Mouse (Mus musculus) CH12.LX (cell line): ENCODE measurements around the gene Tle6. TPM values are rescaled to one million over a fixed set of nuclear protein-coding genes. Genes with fewer than 3 reads are reported as not detected.

Source experiments
- DNase-seq: peaks from one replicate; pipeline ENCODE4 v3.0.0-alpha.2; 2013; ENCODE audit errors: extremely low read depth
- H3K27ac ChIP-seq: 2 replicates; pipeline ENCODE4 v1.5.1; 2012; ENCODE audit warnings: low read depth, mild to moderate bottlenecking, control low read depth, moderate library complexity; ENCODE audit not compliant: insufficient read depth
- H3K27me3 ChIP-seq: replicated peaks from 2 replicates; pipeline ENCODE3; 2012; ENCODE audit warnings: inconsistent platforms
- H3K36me3 ChIP-seq, 2 experiments: replicated peaks in 1 of 2; 2 replicates each; pipeline versions ENCODE3 to v1.6.1; 2012; ENCODE audit warnings: inconsistent platforms in 1 of 2, low read length in 1 of 2, mild to moderate bottlenecking in 1 of 2, mixed read lengths in 1 of 2, moderate library complexity in 1 of 2; ENCODE audit not compliant: control insufficient read depth in 1 of 2, insufficient read depth in 1 of 2
- H3K4me1 ChIP-seq, 2 experiments: 2 replicates each; pipeline ENCODE4 v1.6.1; 2012; ENCODE audit warnings: inconsistent platforms in 1 of 2, moderate library complexity in 1 of 2; ENCODE audit not compliant: insufficient read depth in 2 of 2, control insufficient read depth in 1 of 2
- H3K4me2 ChIP-seq: 2 replicates; pipeline ENCODE4 v1.6.1; 2012; ENCODE audit warnings: low read depth, mild to moderate bottlenecking, control low read depth; ENCODE audit not compliant: poor library complexity, insufficient read depth, severe bottlenecking
- H3K4me3 ChIP-seq, 3 experiments: fragments of 150-350 bp in 1 of 3; sonication (generic) in 1 of 3; replicated peaks in 1 of 3; 2 replicates each; pipeline versions ENCODE3 to v1.5.1; 2011 to 2012; ENCODE audit warnings: low read depth in 2 of 3, low read length in 2 of 3, mild to moderate bottlenecking in 2 of 3, moderate library complexity in 2 of 3, control low read depth in 1 of 3, improper control_type of control experiment in 1 of 3, inconsistent platforms in 1 of 3, mixed read lengths in 1 of 3; ENCODE audit not compliant: poor library complexity in 1 of 3
- H3K79me2 ChIP-seq: replicated peaks from 2 replicates; pipeline ENCODE4 v1.6.1; 2012; ENCODE audit warnings: mild to moderate bottlenecking, moderate library complexity; ENCODE audit not compliant: control insufficient read depth, poor library complexity, insufficient read depth, severe bottlenecking; ENCODE audit errors: extremely low read depth
- H3K9ac ChIP-seq: 2 replicates; pipeline ENCODE4 v1.6.1; 2012; ENCODE audit warnings: low read depth, mild to moderate bottlenecking, control low read depth, moderate library complexity; ENCODE audit not compliant: insufficient read depth
- H3K9me3 ChIP-seq: replicated peaks from 2 replicates; pipeline ENCODE3; 2012; ENCODE audit warnings: low read length, inconsistent platforms, mixed read lengths
- BHLHE40 ChIP-seq: IDR thresholded peaks from 2 replicates; pipeline ENCODE4 v1.6.1; 2011; ENCODE audit warnings: mild to moderate bottlenecking, low read depth, low read length, improper control_type of control experiment
- CTCF ChIP-seq, 2 experiments: IDR thresholded peaks in 1 of 2; conservative IDR thresholded peaks in 1 of 2; 2 replicates each; pipeline ENCODE4 v1.5.1; 2011 to 2012; ENCODE audit warnings: low read depth in 2 of 2, low read length in 2 of 2, improper control_type of control experiment in 1 of 2, inconsistent platforms in 1 of 2, mild to moderate bottlenecking in 1 of 2, moderate library complexity in 1 of 2
- E2F4 ChIP-seq: IDR thresholded peaks from 2 replicates; pipeline ENCODE4 v1.6.1; 2011; ENCODE audit warnings: low read depth, low read length, improper control_type of control experiment; ENCODE audit not compliant: insufficient replicate concordance
- GABPA ChIP-seq: IDR thresholded peaks from 2 replicates; pipeline ENCODE4 v1.6.1; 2012; ENCODE audit warnings: low read depth, low read length, improper control_type of control experiment, inconsistent platforms; ENCODE audit not compliant: insufficient replicate concordance
- HCFC1 ChIP-seq: IDR thresholded peaks from 2 replicates; pipeline ENCODE4 v1.6.1; 2012; ENCODE audit warnings: low read depth, mild to moderate bottlenecking, inconsistent platforms, low read length, improper control_type of control experiment
- JUN ChIP-seq: IDR thresholded peaks from 2 replicates; pipeline ENCODE4 v1.6.1; 2011; ENCODE audit warnings: low read depth, mild to moderate bottlenecking, low read length, improper control_type of control experiment, moderate library complexity; ENCODE audit not compliant: insufficient read depth
- MAX ChIP-seq: IDR thresholded peaks from 2 replicates; pipeline ENCODE4 v1.6.1; 2011; ENCODE audit warnings: low read length, improper control_type of control experiment
- MAZ ChIP-seq: IDR thresholded peaks from 2 replicates; pipeline ENCODE4 v1.6.1; 2012; ENCODE audit warnings: low read depth, mild to moderate bottlenecking, inconsistent platforms, low read length, improper control_type of control experiment, moderate library complexity
- MXI1 ChIP-seq: IDR thresholded peaks from 2 replicates; pipeline ENCODE4 v1.6.1; 2011; ENCODE audit warnings: mild to moderate bottlenecking, low read depth, low read length, improper control_type of control experiment
- MYC ChIP-seq: IDR thresholded peaks from 2 replicates; pipeline ENCODE4 v1.6.1; 2011; ENCODE audit warnings: low read depth, mild to moderate bottlenecking, improper control_type of control experiment, low read length
- NELFE ChIP-seq: IDR thresholded peaks from 2 replicates; pipeline ENCODE4 v1.6.1; 2011; ENCODE audit warnings: low read depth, low read length, improper control_type of control experiment
- NRF1 ChIP-seq: IDR thresholded peaks from 2 replicates; pipeline ENCODE4 v1.6.1; 2014; ENCODE audit warnings: low read depth, mild to moderate bottlenecking, inconsistent platforms, low read length, improper control_type of control experiment, moderate library complexity
- POLR2A ChIP-seq: IDR thresholded peaks from 2 replicates; pipeline ENCODE4 v1.6.1; 2011; ENCODE audit warnings: low read depth, mild to moderate bottlenecking, improper control_type of control experiment, low read length
- TBP ChIP-seq: conservative IDR thresholded peaks from 2 replicates; pipeline ENCODE4 v1.6.1; 2011; ENCODE audit warnings: low read depth, low read length, improper control_type of control experiment
- ZC3H11A ChIP-seq: IDR thresholded peaks from 2 replicates; pipeline ENCODE4 v1.6.1; 2012; ENCODE audit warnings: low read depth, mild to moderate bottlenecking, inconsistent platforms, low read length, improper control_type of control experiment
- ZKSCAN1 ChIP-seq: IDR thresholded peaks from 2 replicates; pipeline ENCODE4 v1.6.1; 2012; ENCODE audit warnings: low read depth, inconsistent platforms, low read length, improper control_type of control experiment, borderline replicate concordance
- ZNF384 ChIP-seq: IDR thresholded peaks from 2 replicates; pipeline ENCODE4 v1.6.1; 2012; ENCODE audit warnings: low read depth, low read length, improper control_type of control experiment, inconsistent platforms
- dilution Hi-C: fragments of 300-500 bp; cut with MboI; formaldehyde crosslinking; loops from 2 replicates; pipeline ENCODE4 v1.14.3; 2020; ENCODE audit warnings: low sequenced_read_pairs; ENCODE audit not compliant: extremely low pct_unique_long_range_greater_than_20kb, extremely low pct_ligation_motif_present
- in situ Hi-C: fragments of 300-500 bp; cut with MboI; formaldehyde crosslinking; loops from 3 replicates; pipeline ENCODE4 v1.14.3; 2019; ENCODE audit warnings: low sequenced_read_pairs, low pct_ligation_motif_present, low pct_unique_long_range_greater_than_20kb, mixed read lengths
- polyA plus RNA-seq: library from polyadenylated mRNA; unstranded; fragments of >175 nt; gene quantifications from 2 replicates; pipeline ENCODE4 v1.2.1, GENCODE M21; 2012; ENCODE audit warnings: low read depth; ENCODE audit not compliant: insufficient read length
- total RNA-seq, 2 experiments: library from RNA; depleted of rRNA; stranded (reverse); fragments of 300-350 nt in 1 of 2; fragments of >200 nt in 1 of 2; gene quantifications; 2 replicates each; pipeline ENCODE4 v1.2.3; 2012 to 2014

Gene Tle6
- total and polyA plus RNA-seq, 3 experiments = 0.39 to 1.3 (median 1.2) TPM

GRCm38 (mm10) chr10:81645391-81645790 is 44.5 kb upstream of the Tle6 start:
- in situ Hi-C loops = no loop called here
- H3K4me2 ChIP-seq = no peak overlapping the region
- no peak for TF ChIP-seq E2F4
- TF ChIP-seq BHLHE40 = no peak
- no peak for TF ChIP-seq NRF1
- TF ChIP-seq ZC3H11A = no peak
- no peak for TF ChIP-seq NELFE
- no peak for TF ChIP-seq ZKSCAN1
- TF ChIP-seq MAZ = no peak
- no peak for TF ChIP-seq ZNF384
- TF ChIP-seq TBP = no peak
- no peak for TF ChIP-seq JUN
- H3K36me3 ChIP-seq = peaks cover 0 to 2% of the 10 kb centered on the region in 2 experiments
- no peak overlapping the region for H3K4me3 ChIP-seq
- H3K79me2 ChIP-seq = peaks cover 5% of the 10 kb centered on the region
- H3K27ac ChIP-seq = no peak overlapping the region
- peaks cover 13% of the 10 kb centered on the region for H3K27me3 ChIP-seq
- peaks cover 19 to 29% of the 10 kb centered on the region in 2 experiments for H3K4me1 ChIP-seq
- no peak for DNase-seq
- H3K9me3 ChIP-seq = no peaks in the 10 kb centered on the region
- dilution Hi-C loops = no loop called here
- H3K9ac ChIP-seq = no peak overlapping the region

- dilution Hi-C loops (no loop called here), in situ Hi-C loops (no loop called here)
- Histone ChIP-seq H3K9me3 (no peaks in the 10 kb centered on the region), H3K79me2 (no peaks in the 10 kb centered on the region; the same call in 1 of the 2 replicates), H3K27ac (no peak overlapping the region), H3K4me2 (no peak overlapping the region), H3K4me3 (no peak overlapping the region), H3K9ac (no peak overlapping the region), H3K27me3 (peaks cover 13% of the 10 kb centered on the region), H3K36me3 (no peaks in the 10 kb centered on the region), H3K4me1 (peaks cover 17 to 23% of the 10 kb centered on the region in 2 experiments)
- TF ChIP-seq BHLHE40 = no peak
- no peak for TF ChIP-seq HCFC1
- TF ChIP-seq ZC3H11A = no peak
- TF ChIP-seq CTCF (conservative IDR thresholded peaks at IDR 0.05 in 1 of 2, IDR thresholded peaks at IDR 0.05 in 1 of 2; ENCODE audit: low read depth in 2 of 2, low read length in 2 of 2) = no peak
- no peak for TF ChIP-seq POLR2A
- TF ChIP-seq MXI1 = no peak
- TF ChIP-seq MYC = no peak
- TF ChIP-seq MAX = no peak
- no peak for TF ChIP-seq TBP
- no peak for TF ChIP-seq GABPA
- no peak for DNase-seq
These were observed 43.8 kb upstream of the Tle6 start for GRCm38 (mm10) chr10:81644716-81645115.
